Mouse (Mus musculus) ES-Bruce4 (cell line): ENCODE data around the gene Ank2.

Experiments
- CTCF ChIP-seq: IDR thresholded peaks from one replicate; pipeline ENCODE4 v1.8.1; 2011; ENCODE audit warnings: low read depth, low read length
- EP300 ChIP-seq: IDR thresholded peaks from 2 replicates; pipeline ENCODE4 v1.6.1; 2011; ENCODE audit warnings: low read depth, low read length; ENCODE audit not compliant: insufficient read depth
- POLR2A ChIP-seq: IDR thresholded peaks from one replicate; pipeline ENCODE4 v1.8.1; 2011; ENCODE audit warnings: low read length; ENCODE audit not compliant: insufficient read depth

DNA sequence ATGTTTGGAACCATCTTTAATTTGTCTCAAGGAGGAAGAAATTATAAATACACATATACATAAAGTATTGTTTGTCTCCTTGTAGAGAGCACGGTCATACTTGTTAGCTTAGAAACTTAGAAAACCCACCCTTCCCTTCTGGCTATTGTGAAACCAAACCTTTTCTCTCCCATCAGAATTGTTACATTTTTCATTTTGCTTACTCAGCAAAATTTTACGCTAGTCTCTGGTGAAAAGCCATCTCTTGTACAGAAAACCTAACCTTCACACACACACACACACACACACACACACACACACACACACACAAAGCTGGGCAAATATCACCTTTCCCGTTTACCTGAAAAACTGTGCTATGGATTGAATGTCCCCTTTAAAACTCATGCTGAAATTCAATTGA, 217.8 kb downstream of the Ank2 start:
- no peak for TF ChIP-seq POLR2A
- no peak for TF ChIP-seq CTCF
- TF ChIP-seq EP300: no peak
